Mouse (Mus musculus) stomach, embryonic 15.5 days (tissue): ENCODE measurements around the gene Adamts4. TPM values are rescaled to one million over a fixed set of nuclear protein-coding genes. Genes with fewer than 3 reads are reported as not detected.

Experiments used
- ATAC-seq: fragments of 200-750 bp; cut with Nextera tagmentation; 2 replicates; pipeline ENCODE4 v1.8.0; 2017; ENCODE audit warnings: low read depth, moderate number of reproducible peaks, moderate TSS enrichment; ENCODE audit not compliant: insufficient read depth, low FRiP score
- H3K27ac ChIP-seq: fragments of 300-500 bp; sonication (generic); 2 replicates; pipeline ENCODE4 v1.5.1; 2015; ENCODE audit warnings: mild to moderate bottlenecking, inconsistent platforms
- H3K27me3 ChIP-seq: fragments of 300-500 bp; sonication (generic); replicated peaks from 2 replicates; pipeline ENCODE4 v1.6.1; 2015; ENCODE audit warnings: inconsistent platforms
- H3K36me3 ChIP-seq: fragments of 300-500 bp; sonication (generic); 2 replicates; pipeline ENCODE4 v1.6.1; 2015; ENCODE audit warnings: inconsistent platforms
- H3K4me1 ChIP-seq: fragments of 300-500 bp; sonication (generic); 2 replicates; pipeline ENCODE4 v1.6.1; 2015; ENCODE audit warnings: inconsistent platforms
- H3K4me2 ChIP-seq: fragments of 300-500 bp; sonication (generic); 2 replicates; pipeline ENCODE4 v1.6.1; 2015; ENCODE audit warnings: mild to moderate bottlenecking, inconsistent platforms
- H3K4me3 ChIP-seq: fragments of 300-500 bp; sonication (generic); replicated peaks from 2 replicates; pipeline ENCODE4 v1.5.1; 2015; ENCODE audit warnings: inconsistent platforms
- H3K9ac ChIP-seq: fragments of 300-500 bp; sonication (generic); 2 replicates; pipeline ENCODE4 v1.6.1; 2015; ENCODE audit warnings: inconsistent platforms
- H3K9me3 ChIP-seq: fragments of 300-500 bp; sonication (generic); 2 replicates; pipeline ENCODE4 v1.6.1; 2016; ENCODE audit warnings: inconsistent platforms
- WGBS: fragments of 180-500 bp; shearing (Covaris S2); methylation state at CpG from one replicate; pipeline ENCODE4 v1.1.7; 2015; 5-methylcytosine and 5-hydroxymethylcytosine counted together
- polyA plus RNA-seq: library from polyadenylated mRNA; unstranded; fragments of >200 nt; fragmentation: Nextera tagmentation; extraction: Ambion mirVana; gene quantifications from 2 replicates; pipeline ENCODE4 v1.2.1, GENCODE M21; 2015

The Adamts4 gene
- polyA plus RNA-seq, 1 experiment from 2014 or later: 8.8 TPM

- H3K4me2 ChIP-seq: no peak overlapping the region
- 87% methylated on average over 12 of the region's 12 CpGs for WGBS
- H3K9me3 ChIP-seq: no peaks in the 10 kb centered on the region
- H3K4me1 ChIP-seq: peaks cover 12% of the 10 kb centered on the region; the same call in 1 of the 2 replicates
- H3K4me3 ChIP-seq: no peak overlapping the region
- no peak overlapping the region for H3K27ac ChIP-seq
- no peak for ATAC-seq
- peaks cover 55% of the 10 kb centered on the region for H3K36me3 ChIP-seq
- no peaks in the 10 kb centered on the region for H3K27me3 ChIP-seq
- H3K9ac ChIP-seq: no peak overlapping the region
Measured at GRCm38 (mm10) chr1:171274171-171274570, 23.9 kb downstream of the Adamts4 start.

- Histone ChIP-seq H3K4me1 (peaks cover 22% of the 10 kb centered on the region), H3K9me3 (no peaks in the 10 kb centered on the region), H3K27ac (no peak overlapping the region), H3K27me3 (no peaks in the 10 kb centered on the region), H3K4me3 (no peak overlapping the region), H3K36me3 (peaks cover 55% of the 10 kb centered on the region), H3K9ac (no peak overlapping the region), H3K4me2 (no peak overlapping the region)
- WGBS: 83% methylated on average over 11 of the region's 11 CpGs
- ATAC-seq: no peak
Measured at GRCm38 (mm10) chr1:171275144-171275734, 25.0 kb downstream of the Adamts4 start.

GRCm38 (mm10) chr1:171276110-171276748 is 26.0 kb downstream of the Adamts4 start:
- Histone ChIP-seq H3K27me3 (no peaks in the 10 kb centered on the region), H3K4me2 (no peak overlapping the region), H3K9me3 (no peaks in the 10 kb centered on the region), H3K4me1 (peaks cover 21% of the 10 kb centered on the region), H3K4me3 (no peak overlapping the region), H3K27ac (no peak overlapping the region), H3K9ac (no peak overlapping the region), H3K36me3 (peaks cover 55% of the 10 kb centered on the region)
- WGBS: 88% methylated on average over 14 of the region's 14 CpGs
- ATAC-seq: no peak

GRCm38 (mm10) chr1:171277736-171278135 is 27.5 kb downstream of the Adamts4 start:
- H3K4me2 ChIP-seq: no peak overlapping the region
- 82% methylated on average over 10 of the region's 10 CpGs for WGBS

GRCm38 (mm10) chr1:171278436-171278835 is 28.2 kb downstream of the Adamts4 start:
- ATAC-seq: no peak
- H3K4me3 ChIP-seq: no peak overlapping the region
- no peak overlapping the region for H3K27ac ChIP-seq
- no peaks in the 10 kb centered on the region for H3K9me3 ChIP-seq
- H3K9ac ChIP-seq: no peak overlapping the region
- WGBS: 95% methylated on average over 8 of the region's 8 CpGs
- H3K27me3 ChIP-seq: no peaks in the 10 kb centered on the region
- peaks cover 12% of the 10 kb centered on the region for H3K4me1 ChIP-seq
- H3K36me3 ChIP-seq: peaks cover 47% of the 10 kb centered on the region
- no peak overlapping the region for H3K4me2 ChIP-seq

More at GRCm38 (mm10) chr1:171277736-171278135, 27.5 kb downstream of the Adamts4 start:
- Histone ChIP-seq H3K9me3 (no peaks in the 10 kb centered on the region), H3K36me3 (peaks cover 53% of the 10 kb centered on the region), H3K9ac (no peak overlapping the region), H3K4me3 (no peak overlapping the region), H3K4me1 (peaks cover 12% of the 10 kb centered on the region), H3K27me3 (no peaks in the 10 kb centered on the region), H3K27ac (no peak overlapping the region)
- ATAC-seq: no peak

GRCm38 (mm10) chr1:171279012-171279705 is 28.9 kb downstream of the Adamts4 start:
- H3K4me3 ChIP-seq: no peak overlapping the region
- 90% methylated on average over 14 of the region's 14 CpGs for WGBS

GRCm38 (mm10) chr1:171279721-171280120 is 29.5 kb downstream of the Adamts4 start:
- Histone ChIP-seq H3K27me3 (no peaks in the 10 kb centered on the region), H3K4me1 (peaks cover 12% of the 10 kb centered on the region), H3K36me3 (peaks cover 42% of the 10 kb centered on the region), H3K4me3 (peak overlapping the region; percentile 72), H3K9ac (peak overlapping the region; percentile 10; the same call in 1 of the 2 replicates), H3K27ac (no peak overlapping the region), H3K4me2 (peak overlapping the region; percentile 81), H3K9me3 (no peaks in the 10 kb centered on the region)
- 59% methylated on average over 5 of the region's 5 CpGs for WGBS
- ATAC-seq: no peak

More at GRCm38 (mm10) chr1:171279012-171279705, 28.9 kb downstream of the Adamts4 start:
- ATAC-seq: no peak
- Histone ChIP-seq H3K27me3 (no peaks in the 10 kb centered on the region), H3K27ac (no peak overlapping the region), H3K9ac (no peak overlapping the region), H3K36me3 (peaks cover 41% of the 10 kb centered on the region), H3K9me3 (no peaks in the 10 kb centered on the region), H3K4me1 (peaks cover 12% of the 10 kb centered on the region), H3K4me2 (peak overlapping the region; percentile 81; the same call in 1 of the 2 replicates)

GRCm38 (mm10) chr1:171280250-171280915 is 30.2 kb downstream of the Adamts4 start:
- peak overlapping the region; percentile 64 for H3K9ac ChIP-seq
- no peaks in the 10 kb centered on the region for H3K9me3 ChIP-seq
- no peaks in the 10 kb centered on the region for H3K27me3 ChIP-seq
- H3K4me1 ChIP-seq: peaks cover 12% of the 10 kb centered on the region
- peak overlapping the region; percentile 68; the same call in 1 of the 2 replicates for H3K27ac ChIP-seq
- H3K4me2 ChIP-seq: peak overlapping the region; percentile 81
- peak overlapping the region; percentile 72 for H3K4me3 ChIP-seq
- ATAC-seq: peak; percentile 21
- WGBS: 1% methylated on average over 25 of the region's 25 CpGs
- peaks cover 38% of the 10 kb centered on the region for H3K36me3 ChIP-seq

- Histone ChIP-seq H3K9ac (peak within 1 kb of the TSS; percentile 64), H3K4me1 (peaks cover 15% of the 10 kb centered on the region), H3K36me3 (peaks cover 39% of the 10 kb centered on the region), H3K27me3 (no peaks in the 10 kb centered on the region), H3K27ac (peak within 1 kb of the TSS; percentile 90), H3K4me3 (peak within 1 kb of the TSS; percentile 72), H3K9me3 (no peaks in the 10 kb centered on the region), H3K4me2 (peak within 1 kb of the TSS; percentile 81)
- ATAC-seq: peak; percentile 96
- WGBS: under 1% methylated on average over 26 of the region's 26 CpGs
Measured at GRCm38 (mm10) chr1:171280916-171281527, 30.8 kb downstream of the Adamts4 start, which contains the start of gene Ppox. Gene Ppox (minus strand): TSS chr1:171281186.

- peak overlapping the region; percentile 81 for H3K4me2 ChIP-seq
- peak; percentile 32 for ATAC-seq
- no peaks in the 10 kb centered on the region for H3K27me3 ChIP-seq
- WGBS: 1% methylated on average over 10 of the region's 10 CpGs
- peak overlapping the region; percentile 72 for H3K4me3 ChIP-seq
- peaks cover 20% of the 10 kb centered on the region for H3K4me1 ChIP-seq
- H3K27ac ChIP-seq: peak overlapping the region; percentile 90
- H3K9me3 ChIP-seq: no peaks in the 10 kb centered on the region
- peaks cover 38% of the 10 kb centered on the region for H3K36me3 ChIP-seq
- peak overlapping the region; percentile 30; the same call in 1 of the 2 replicates for H3K9ac ChIP-seq
Measured at GRCm38 (mm10) chr1:171281528-171281923, 31.3 kb downstream of the Adamts4 start.
